Comparison of ENCODE assay signal across 9 mouse cellular contexts in genomic region chr8:126550944-126551357, GRCm38 (mm10). TPM values are rescaled to one million over a fixed set of nuclear protein-coding genes. Genes with fewer than 3 reads are reported as not detected.
A peak's percentile ranks its signal among the peaks of the same experiment; 100 is the strongest.
DNase-seq lines count a peak whose midpoint lies in the region; ATAC-seq and TF ChIP-seq lines count a peak whose summit lies in the region.
"Had no signal": no experiment of that assay in that cellular context is flagged by ENCODE, and none has a peak within 500 bp of the region (broad histone marks: within the 10 kb centered on the region; RNA-seq: fewer than 3 reads in every experiment).

No protein-coding gene starts in this region.

- peak; percentile 85 for DNase-seq in 3134 (ENCODE audit: extremely low read depth, insufficient read length, low spot score)
- peak; percentile 97 for DNase-seq in 416B (ENCODE audit: low read depth)
- peak; percentile 70 for DNase-seq in fibroblast of lung, adult 2 months (ENCODE audit: low read depth)
- no peak for DNase-seq in forebrain, postnatal 0 days
- no peak for DNase-seq in left cerebral cortex, adult 2 months (ENCODE audit: extremely low spot score in 1 of 2, low spot score in 2 of 2)
- no peak for DNase-seq in thymus, postnatal 25 days
- no peak for DNase-seq in left cerebral cortex, postnatal 14 days (ENCODE audit: low spot score in 2 of 2)

- no peak overlapping the region for H3K27ac ChIP-seq in intestine, postnatal 0 days (ENCODE audit: low read depth, low read length)
- no peak overlapping the region for H3K27ac ChIP-seq in forebrain, postnatal 0 days (ENCODE audit: low read depth, low read length)
- no peak overlapping the region for H3K27ac ChIP-seq in left cerebral cortex, adult 2 months
- H3K27ac ChIP-seq: lung, embryonic 15.5 days had no signal

- H3K27me3 ChIP-seq in intestine, postnatal 0 days (replicated peaks; ENCODE audit: control insufficient read depth, insufficient read depth, low read length), result no peaks in the 10 kb centered on the region
- H3K27me3 ChIP-seq in forebrain, postnatal 0 days (ENCODE audit: insufficient read depth, low read length), result no peaks in the 10 kb centered on the region
- H3K27me3 ChIP-seq: lung, embryonic 15.5 days had no signal

- no peaks in the 10 kb centered on the region for H3K9me3 ChIP-seq in intestine, postnatal 0 days (ENCODE audit: control insufficient read depth)
- H3K9me3 ChIP-seq in forebrain, postnatal 0 days (ENCODE audit: low read length), result no peaks in the 10 kb centered on the region
- H3K9me3 ChIP-seq: lung, embryonic 15.5 days had no signal

- 55% methylated on average over 5 of the region's 5 CpGs for WGBS in intestine, postnatal 0 days
- WGBS in forebrain, postnatal 0 days, result 67% methylated on average over 5 of the region's 5 CpGs

- no peak overlapping the region for H3K4me3 ChIP-seq in intestine, postnatal 0 days (ENCODE audit: low read depth, low read length)
- no peak overlapping the region for H3K4me3 ChIP-seq in forebrain, postnatal 0 days (ENCODE audit: low read depth, low read length)
- no peak overlapping the region for H3K4me3 ChIP-seq in left cerebral cortex, adult 2 months
- H3K4me3 ChIP-seq: lung, embryonic 15.5 days had no signal

- H3K9ac ChIP-seq in intestine, postnatal 0 days (ENCODE audit: low read depth, low read length), result no peak overlapping the region
- H3K9ac ChIP-seq in forebrain, postnatal 0 days, result no peak overlapping the region
- H3K9ac ChIP-seq: lung, embryonic 15.5 days had no signal

- no peak for TF ChIP-seq CTCF in intestine, postnatal 0 days (IDR thresholded peaks at IDR 0.05; ENCODE audit: low read depth)
- TF ChIP-seq CTCF in forebrain, postnatal 0 days (IDR thresholded peaks at IDR 0.05; ENCODE audit: low read depth), result no peak
- no peak for TF ChIP-seq CTCF in left cerebral cortex, adult 2 months (IDR thresholded peaks at IDR 0.05)

- H3K4me2 ChIP-seq in intestine, postnatal 0 days (replicated peaks; ENCODE audit: low read depth), result no peak overlapping the region
- H3K4me2 ChIP-seq in forebrain, postnatal 0 days (ENCODE audit: low read depth), result no peak overlapping the region
- H3K4me2 ChIP-seq: lung, embryonic 15.5 days had no signal

- no peaks in the 10 kb centered on the region for H3K4me1 ChIP-seq in intestine, postnatal 0 days (replicated peaks; ENCODE audit: control insufficient read depth, insufficient read depth, low read length)
- no peaks in the 10 kb centered on the region for H3K4me1 ChIP-seq in forebrain, postnatal 0 days (ENCODE audit: insufficient read depth)

- ATAC-seq in intestine, postnatal 0 days, result peak; percentile 38; the same call in 1 of the 2 replicates
- no peak for ATAC-seq in forebrain, postnatal 0 days

- intact Hi-C loops in left cerebral cortex, adult 2 months (cut with DNase I), result no loop called here
- intact Hi-C loops in left cerebral cortex, postnatal 14 days (cut with DNase I), result no loop called here

- H3K36me3 ChIP-seq in intestine, postnatal 0 days (ENCODE audit: control insufficient read depth, insufficient read depth), result no peaks in the 10 kb centered on the region
- no peaks in the 10 kb centered on the region for H3K36me3 ChIP-seq in forebrain, postnatal 0 days (ENCODE audit: insufficient read depth)
- H3K36me3 ChIP-seq: lung, embryonic 15.5 days had no signal

RNA-seq across cellular contexts. Expression of gene Irf2bp2, which starts 42.8 kb away (rescaled TPM):
- 13.3 and 14.9 TPM in 2 replicates for polyA plus RNA-seq in intestine, postnatal 0 days (2015; fragmentation: Nextera tagmentation; extraction: Ambion mirVana)
- total RNA-seq in forebrain, postnatal 0 days (2014; rRNA removed), result 62.3 and 88.6 TPM in 2 replicates
- 6.8 and 8.4 TPM in 2 replicates for polyA plus RNA-seq in forebrain, postnatal 0 days (2015; fragmentation: Nextera tagmentation; extraction: Ambion mirVana)
- total RNA-seq in left cerebral cortex, adult 2 months (2021), result 10 to 100 TPM; 63.9 to 78.4 TPM
- total RNA-seq in left cerebral cortex, postnatal 14 days (2021), result 10 to 100 TPM; 56.9 to 62.5 TPM

Comparison
In these comparisons a context has a peak if more than half of its experiments do, and no peak if none do; other contexts are left out.
1. DNase-seq: peak in 3134 (single experiment), 416B (single experiment) and fibroblast of lung, adult 2 months (single experiment); none in forebrain, postnatal 0 days (single experiment), left cerebral cortex, adult 2 months (0 of 2), thymus, postnatal 25 days (single experiment) and left cerebral cortex, postnatal 14 days (0 of 2).